Mouse (Mus musculus): ENCODE measurements around the gene Adgrf3. TPM values are rescaled to one million over a fixed set of nuclear protein-coding genes. Genes with fewer than 3 reads are reported as not detected.
"Not testable (repeated sequence)": the region's sequence is repeated elsewhere in the genome, so short reads cannot be mapped to it uniquely, and the experiment has no call there.

Gene Adgrf3
- polyA plus RNA-seq, 1 experiment: not detected

DNA sequence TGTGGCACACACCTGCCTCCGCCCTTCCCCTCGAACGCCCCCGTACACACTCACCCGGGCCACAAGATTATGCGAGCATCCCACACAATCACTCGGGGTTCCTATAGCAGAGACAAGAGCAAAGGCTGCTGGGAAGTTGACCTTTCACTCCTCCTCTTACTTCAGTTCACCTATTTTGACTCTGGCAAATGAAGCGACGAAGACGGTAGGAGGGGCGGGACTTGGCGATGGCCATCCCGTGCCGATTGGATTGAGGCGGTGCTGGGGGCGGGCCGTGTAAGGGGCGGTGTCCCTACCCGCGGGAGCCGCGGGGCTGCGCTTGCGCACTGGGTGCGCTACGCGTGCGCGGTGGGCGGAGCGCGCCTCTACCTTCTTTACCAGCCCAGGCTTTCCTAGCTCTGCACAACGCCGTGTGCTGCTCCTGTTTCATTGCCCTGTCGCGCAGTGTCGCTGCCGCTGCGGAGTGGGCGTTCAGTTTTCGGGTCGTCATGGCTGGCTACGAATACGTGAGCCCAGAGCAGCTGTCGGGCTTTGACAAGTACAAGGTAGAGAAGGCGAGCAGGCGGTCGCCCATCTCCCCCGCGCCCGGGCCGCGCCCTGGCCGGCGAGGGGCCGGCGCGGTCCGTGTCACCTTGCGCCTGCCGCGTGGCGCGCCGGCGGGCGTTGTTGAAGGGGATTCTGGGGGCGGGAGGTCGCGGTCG lies 26.9 kb upstream of the Adgrf3 start, which contains the start of gene Selenoi:
TSS of gene Selenoi (plus strand) at position 311 of the 701 bp plus-strand sequence.
- TF ChIP-seq POLR2A (IDR thresholded peaks at IDR 0.05; ENCODE audit: borderline replicate concordance, low read depth, low read length) (no peak), CTCF (IDR thresholded peaks at IDR 0.05; ENCODE audit: low read depth, low read length) (no peak)
- no peak within 1 kb of the TSS; the same call in 1 of the 2 replicates for H3K27ac ChIP-seq (ENCODE audit: insufficient read depth, low read depth, low read length)
- H3K4me1 ChIP-seq (ENCODE audit: control insufficient read depth, insufficient read depth, low read length): peaks cover 27% of the 10 kb centered on the region
- H3K4me3 ChIP-seq (ENCODE audit: insufficient read depth, low read length): peak within 1 kb of the TSS; percentile 89

DNA sequence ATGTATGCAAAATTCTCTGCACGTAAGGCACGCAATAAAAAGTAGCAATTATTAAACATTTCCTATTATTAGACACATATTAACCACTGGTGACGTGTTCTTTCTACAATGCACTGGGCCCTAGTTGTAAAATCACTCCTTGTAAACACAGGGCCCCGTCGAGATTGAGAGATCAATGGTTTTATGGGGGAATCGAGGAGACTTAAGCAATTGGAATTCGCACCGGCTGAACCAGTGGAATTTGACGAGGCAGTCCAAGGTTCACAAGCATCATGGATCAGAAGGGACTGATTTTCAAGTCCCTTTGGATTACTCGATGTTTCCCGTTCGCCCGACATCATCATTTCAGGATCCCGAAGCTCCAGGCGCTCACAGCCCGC lies 26.4 kb upstream of the Adgrf3 start:
- TF ChIP-seq POLR2A (IDR thresholded peaks at IDR 0.05; ENCODE audit: borderline replicate concordance, low read depth, low read length): no peak
- TF ChIP-seq CTCF (IDR thresholded peaks at IDR 0.05; ENCODE audit: low read depth, low read length): no peak
- Histone ChIP-seq H3K4me3 (ENCODE audit: insufficient read depth, low read length) (peak overlapping the region; percentile 81), H3K27ac (ENCODE audit: insufficient read depth, low read depth, low read length) (no peak overlapping the region), H3K4me1 (ENCODE audit: control insufficient read depth, insufficient read depth, low read length) (peaks cover 22% of the 10 kb centered on the region)

DNA sequence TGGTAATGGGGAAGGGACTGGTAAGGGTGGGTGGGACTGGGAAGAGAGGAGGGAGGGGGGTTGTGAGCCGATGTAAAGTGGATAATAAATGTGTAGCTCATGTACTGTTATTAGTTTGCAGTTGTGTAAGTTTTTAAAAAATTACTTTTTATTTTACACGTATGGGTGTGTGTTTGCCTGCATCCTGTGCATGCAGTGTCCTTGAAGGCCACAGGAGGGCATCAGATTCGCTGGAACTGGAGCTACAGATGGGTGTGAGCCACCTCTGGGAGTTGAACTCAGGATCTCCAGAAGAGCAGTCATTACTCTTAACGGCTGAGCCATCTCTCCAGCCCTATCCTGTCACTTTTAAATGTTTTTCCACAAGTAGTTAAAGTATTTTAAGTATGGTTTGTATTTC lies 25.4 kb upstream of the Adgrf3 start:
- Histone ChIP-seq H3K27ac (ENCODE audit: insufficient read depth, low read depth, low read length) (no peak overlapping the region), H3K4me1 (ENCODE audit: control insufficient read depth, insufficient read depth, low read length) (peaks cover 14% of the 10 kb centered on the region), H3K4me3 (ENCODE audit: insufficient read depth, low read length) (no peak overlapping the region)
- TF ChIP-seq CTCF (IDR thresholded peaks at IDR 0.05; ENCODE audit: low read depth, low read length): no peak
- no peak for TF ChIP-seq POLR2A (IDR thresholded peaks at IDR 0.05; ENCODE audit: borderline replicate concordance, low read depth, low read length)

DNA sequence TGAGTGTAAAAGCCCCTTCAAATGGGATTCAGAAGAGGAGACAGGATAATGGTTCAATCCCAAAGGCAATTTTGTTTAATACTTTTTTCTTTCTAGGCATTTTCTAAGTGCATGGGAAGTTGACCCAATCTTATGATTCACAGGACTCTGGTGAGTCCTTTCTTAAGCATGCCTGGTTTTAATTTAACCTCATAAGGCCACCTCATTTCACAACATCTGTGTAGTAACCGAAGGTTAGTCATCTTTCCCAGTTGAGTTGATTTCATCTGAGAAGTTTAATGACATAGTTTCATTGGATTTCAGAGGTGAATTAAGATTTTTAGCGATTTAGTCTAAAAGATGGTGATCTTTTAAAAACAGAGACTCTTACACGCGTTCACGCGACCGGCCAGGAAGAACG lies 17.2 kb upstream of the Adgrf3 start:
- no peaks in the 10 kb centered on the region for H3K4me1 ChIP-seq (ENCODE audit: control insufficient read depth, insufficient read depth, low read length)
- H3K4me3 ChIP-seq (ENCODE audit: insufficient read depth, low read length): no peak overlapping the region
- TF ChIP-seq POLR2A (IDR thresholded peaks at IDR 0.05; ENCODE audit: borderline replicate concordance, low read depth, low read length): no peak
- no peak for TF ChIP-seq CTCF (IDR thresholded peaks at IDR 0.05; ENCODE audit: low read depth, low read length)
- H3K27ac ChIP-seq (ENCODE audit: insufficient read depth, low read depth, low read length): no peak overlapping the region

DNA sequence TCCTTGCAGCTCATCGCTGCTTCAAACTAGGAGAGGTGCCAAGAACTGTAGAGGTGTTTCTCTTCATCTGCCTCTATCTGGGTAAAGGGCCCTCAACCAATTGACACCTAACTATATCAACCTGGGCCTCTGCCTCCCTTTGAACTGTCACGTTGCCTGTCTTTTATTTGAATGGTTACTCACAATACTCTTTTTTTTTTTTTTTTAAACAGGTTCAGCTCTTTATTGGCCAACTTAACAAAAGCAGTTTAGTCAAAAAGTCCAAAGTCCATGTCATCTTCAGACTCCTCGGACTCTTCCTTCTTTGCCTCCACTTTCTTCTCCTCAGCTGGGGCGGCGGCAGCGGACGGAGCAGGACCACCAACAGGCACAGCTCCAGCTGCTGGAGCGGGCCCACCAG lies 15.1 kb upstream of the Adgrf3 start:
- H3K4me1 ChIP-seq (ENCODE audit: control insufficient read depth, insufficient read depth, low read length): peaks cover 7% of the 10 kb centered on the region
- TF ChIP-seq POLR2A (IDR thresholded peaks at IDR 0.05; ENCODE audit: borderline replicate concordance, low read depth, low read length) (no peak), CTCF (IDR thresholded peaks at IDR 0.05; ENCODE audit: low read depth, low read length) (no peak)
- H3K4me3 ChIP-seq (ENCODE audit: insufficient read depth, low read length): no peak overlapping the region

DNA sequence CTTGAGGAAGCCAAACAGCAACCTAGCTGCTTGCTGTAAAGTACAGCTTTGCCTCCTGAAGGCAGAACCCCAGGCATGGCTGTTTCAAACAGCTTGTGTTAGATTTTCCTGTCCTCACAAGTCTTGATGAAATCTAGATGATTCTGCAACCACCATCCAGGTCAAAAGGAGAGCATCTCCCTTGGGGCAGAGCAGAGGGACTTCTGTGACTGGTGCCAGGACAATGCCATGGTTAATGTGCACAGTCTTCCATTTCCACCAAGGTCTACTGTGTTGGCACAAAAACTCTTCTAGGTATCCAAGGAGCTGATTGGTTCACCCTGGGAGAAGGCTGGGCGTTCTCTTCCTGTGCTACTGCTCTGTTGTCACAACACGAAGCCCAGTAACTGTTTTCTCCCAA lies 14.2 kb upstream of the Adgrf3 start:
- H3K4me1 ChIP-seq (ENCODE audit: control insufficient read depth, insufficient read depth, low read length): peaks cover 11% of the 10 kb centered on the region
- no peak overlapping the region for H3K27ac ChIP-seq (ENCODE audit: insufficient read depth, low read depth, low read length)
- H3K4me3 ChIP-seq (ENCODE audit: insufficient read depth, low read length): no peak overlapping the region
- no peak for TF ChIP-seq POLR2A (IDR thresholded peaks at IDR 0.05; ENCODE audit: borderline replicate concordance, low read depth, low read length)
- no peak for TF ChIP-seq CTCF (IDR thresholded peaks at IDR 0.05; ENCODE audit: low read depth, low read length)

More for the DNA sequence above, 15.1 kb upstream of the Adgrf3 start:
- H3K27ac ChIP-seq (ENCODE audit: insufficient read depth, low read depth, low read length): no peak overlapping the region

DNA sequence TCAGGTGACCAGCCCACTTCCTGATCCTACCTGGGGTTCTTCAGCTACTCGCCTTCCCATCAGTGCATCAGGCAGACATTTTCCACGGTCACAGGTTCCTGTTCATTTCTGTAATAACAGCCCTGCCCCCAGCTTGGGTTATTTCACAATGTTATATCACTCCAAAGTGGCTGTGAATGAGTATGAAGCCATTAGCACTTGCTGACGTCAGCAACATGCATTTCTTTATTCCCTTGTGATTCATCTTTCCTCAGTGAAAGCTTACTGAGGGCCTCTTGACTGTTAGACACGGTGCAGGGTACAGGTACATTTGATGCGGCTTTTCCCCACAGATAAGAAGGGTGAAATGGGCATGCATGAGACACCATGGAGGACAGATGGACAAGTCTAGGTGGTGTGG lies 10.4 kb upstream of the Adgrf3 start:
- H3K4me1 ChIP-seq (ENCODE audit: control insufficient read depth, insufficient read depth, low read length): peaks cover 11% of the 10 kb centered on the region
- H3K4me3 ChIP-seq (ENCODE audit: insufficient read depth, low read length): peak overlapping the region; percentile 36; the same call in 1 of the 2 replicates
- TF ChIP-seq POLR2A (IDR thresholded peaks at IDR 0.05; ENCODE audit: borderline replicate concordance, low read depth, low read length) (no peak), CTCF (IDR thresholded peaks at IDR 0.05; ENCODE audit: low read depth, low read length) (no peak)
- H3K27ac ChIP-seq (ENCODE audit: insufficient read depth, low read depth, low read length): no peak overlapping the region

DNA sequence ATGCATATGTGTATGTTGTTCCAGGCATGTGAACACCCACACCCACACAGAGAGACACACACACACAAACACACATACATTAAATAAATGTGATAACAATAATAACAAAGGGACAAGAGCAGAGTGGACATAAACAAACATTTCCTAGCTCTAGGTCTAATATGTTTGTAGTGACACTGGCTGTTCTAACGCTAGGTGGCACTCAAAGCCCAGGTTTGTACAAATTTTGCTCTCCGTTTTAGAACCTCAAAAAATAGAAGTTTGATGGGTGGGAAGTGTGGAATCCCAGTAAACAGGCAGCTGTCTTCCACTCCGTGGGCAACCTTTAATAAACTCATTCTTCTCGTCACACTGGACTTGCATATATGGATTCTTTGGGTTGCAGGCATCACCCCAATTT lies 9.4 kb upstream of the Adgrf3 start:
- TF ChIP-seq POLR2A (IDR thresholded peaks at IDR 0.05; ENCODE audit: borderline replicate concordance, low read depth, low read length) (no peak), CTCF (IDR thresholded peaks at IDR 0.05; ENCODE audit: low read depth, low read length) (no peak)
- Histone ChIP-seq H3K27ac (ENCODE audit: insufficient read depth, low read depth, low read length) (no peak overlapping the region), H3K4me1 (ENCODE audit: control insufficient read depth, insufficient read depth, low read length) (peaks cover 11% of the 10 kb centered on the region), H3K4me3 (ENCODE audit: insufficient read depth, low read length) (no peak overlapping the region)

DNA sequence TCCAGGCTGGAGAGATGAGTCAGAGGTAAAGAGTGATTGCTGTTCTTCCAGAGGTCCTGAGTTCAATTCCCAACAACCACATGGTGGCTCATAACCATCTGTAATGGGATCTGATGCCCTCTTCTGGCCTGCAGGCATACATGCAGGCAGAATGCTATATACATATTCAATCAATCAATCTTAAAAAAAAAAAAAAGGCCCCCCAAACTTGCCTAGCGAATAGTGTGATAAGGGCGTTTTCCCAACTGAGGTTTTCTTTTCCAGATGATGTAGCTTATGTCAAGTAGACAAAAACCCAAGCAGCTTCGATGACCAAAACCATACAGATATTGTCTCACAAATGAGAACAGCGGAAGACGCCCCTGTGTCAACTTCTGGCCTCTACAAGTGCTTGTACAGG lies 5.2 kb upstream of the Adgrf3 start:
- not testable (repeated sequence) for H3K4me1 ChIP-seq (ENCODE audit: control insufficient read depth, insufficient read depth, low read length); H3K27ac ChIP-seq (ENCODE audit: insufficient read depth, low read depth, low read length); H3K4me3 ChIP-seq (ENCODE audit: insufficient read depth, low read length)

DNA sequence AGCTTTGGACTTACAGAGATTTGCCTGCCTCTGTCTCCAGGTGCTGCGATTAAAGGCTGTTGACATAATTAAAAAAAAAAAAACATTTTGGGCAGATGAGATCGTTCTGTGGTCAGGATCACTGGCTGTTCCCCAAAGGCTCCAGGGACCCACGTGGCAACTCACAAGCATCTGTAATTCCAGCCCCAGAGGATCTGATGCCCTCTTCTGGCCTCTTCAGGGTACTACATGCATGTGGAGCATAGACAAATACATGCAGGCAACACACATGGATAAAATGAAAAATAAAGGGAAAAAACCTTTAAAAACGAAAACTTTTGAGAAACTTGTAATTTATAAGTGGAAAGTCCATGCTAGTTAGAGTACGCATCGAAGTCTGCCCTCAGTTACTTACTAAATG lies 1.8 kb upstream of the Adgrf3 start:
- TF ChIP-seq CTCF (IDR thresholded peaks at IDR 0.05; ENCODE audit: low read depth, low read length): 0 out of 2 replicates have a peak, but pooled peaks have one; percentile 22
- no peak for TF ChIP-seq POLR2A (IDR thresholded peaks at IDR 0.05; ENCODE audit: borderline replicate concordance, low read depth, low read length)
- no peaks in the 10 kb centered on the region for H3K4me1 ChIP-seq (ENCODE audit: control insufficient read depth, insufficient read depth, low read length)
- H3K4me3 ChIP-seq (ENCODE audit: insufficient read depth, low read length): no peak overlapping the region
- no peak overlapping the region for H3K27ac ChIP-seq (ENCODE audit: insufficient read depth, low read depth, low read length)

Measured in bone marrow macrophage, adult 2 months (primary cell).